Mouse (Mus musculus) c-Kit-negative CD71-positive TER-119-positive erythroid progenitor cells, embryonic 14.5 days (primary cell): ENCODE measurements around the gene 4931409K22Rik.

Experiments
- DNase-seq: peaks from one replicate; pipeline ENCODE4 v3.0.0-alpha.2; 2013; ENCODE audit warnings: low read depth, low spot score

Gene 4931409K22Rik

DNA sequence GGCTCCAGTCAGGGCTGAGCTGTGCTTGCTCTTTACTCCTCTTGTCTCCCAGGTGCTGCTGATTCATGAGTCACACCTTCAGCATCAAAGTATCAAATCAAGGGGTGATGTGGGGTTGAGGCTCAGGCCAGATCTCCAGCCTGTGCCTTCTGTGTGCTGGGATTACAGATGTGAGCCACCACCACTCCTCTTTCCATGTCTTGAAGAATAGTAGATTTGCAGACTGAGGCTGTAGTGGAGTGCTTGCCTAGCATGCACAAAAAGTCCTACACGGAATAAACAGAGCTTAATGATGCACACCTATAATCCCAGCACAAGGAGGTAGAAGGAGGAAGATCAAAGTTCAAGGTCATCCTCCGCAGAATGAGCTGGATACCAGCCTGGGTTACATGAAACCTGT is at the start of gene 4931409K22Rik:
Gene 4931409K22Rik, minus strand, starts transcription at position 101 of the 400 bp plus-strand sequence.
- DNase-seq: no peak

DNA sequence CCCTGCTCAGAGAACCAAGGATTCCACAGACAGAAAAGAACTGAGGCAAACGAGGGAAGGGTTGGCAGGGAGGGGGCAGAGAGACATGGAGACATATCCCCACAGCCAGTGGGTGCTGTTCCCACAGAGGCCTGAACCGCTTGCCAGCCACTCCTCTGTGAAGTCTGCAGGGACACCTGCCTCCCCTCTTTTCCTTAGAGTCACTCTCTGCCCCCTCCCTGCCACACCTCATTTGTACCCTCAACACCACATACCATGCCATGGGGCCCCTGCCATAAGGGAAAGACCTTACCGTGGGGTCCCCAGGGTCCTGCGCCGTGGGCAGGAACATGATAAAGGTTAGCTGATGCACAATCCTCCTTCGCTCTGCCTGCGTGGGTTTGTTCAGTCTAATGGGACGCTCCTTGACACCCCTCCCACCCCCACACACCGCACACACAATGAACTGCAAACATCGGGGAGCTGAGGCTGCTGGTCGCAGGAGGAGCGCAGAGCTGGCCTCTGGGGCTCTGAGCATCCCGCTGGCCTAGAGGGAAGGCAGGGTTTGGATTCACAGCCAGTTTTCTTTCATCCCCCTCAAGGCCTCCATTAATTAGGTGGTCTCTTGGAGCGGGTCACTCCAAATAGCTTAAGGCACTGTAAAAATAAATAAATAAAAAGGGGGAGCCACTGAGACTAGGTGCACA is 49.5 kb upstream of the 4931409K22Rik start:
- no peak for DNase-seq

DNA sequence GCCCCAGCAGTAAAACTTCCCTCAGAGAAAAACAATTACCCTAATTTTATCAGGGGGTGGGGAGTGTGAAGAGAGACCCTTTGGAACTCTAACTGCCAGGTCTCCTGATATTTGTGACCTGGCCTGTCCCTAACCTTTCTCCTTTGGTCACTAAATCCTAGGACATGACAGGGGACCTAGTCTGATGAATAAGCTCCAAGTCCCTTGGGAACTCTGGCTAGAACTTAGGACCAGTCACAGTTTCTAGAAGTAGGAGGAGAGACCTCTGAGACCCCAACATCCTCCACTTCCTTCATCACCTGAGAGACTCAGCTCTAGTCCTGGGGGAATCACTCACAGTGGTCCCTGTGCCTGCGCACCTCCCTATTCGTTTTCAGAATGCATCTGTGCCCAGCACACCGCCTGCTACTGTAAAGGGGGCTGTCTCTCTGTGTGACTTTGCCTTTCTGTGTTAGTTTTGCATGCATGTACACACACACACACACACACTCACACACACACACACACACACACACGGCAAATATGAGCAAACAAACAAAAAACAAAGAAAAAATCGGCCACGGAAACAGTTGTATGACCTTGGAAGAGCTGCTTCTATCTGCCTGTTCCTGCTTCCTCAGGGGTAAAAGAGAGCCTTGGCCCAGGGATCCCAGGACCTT is 48.8 kb upstream of the 4931409K22Rik start:
- no peak for DNase-seq

DNA sequence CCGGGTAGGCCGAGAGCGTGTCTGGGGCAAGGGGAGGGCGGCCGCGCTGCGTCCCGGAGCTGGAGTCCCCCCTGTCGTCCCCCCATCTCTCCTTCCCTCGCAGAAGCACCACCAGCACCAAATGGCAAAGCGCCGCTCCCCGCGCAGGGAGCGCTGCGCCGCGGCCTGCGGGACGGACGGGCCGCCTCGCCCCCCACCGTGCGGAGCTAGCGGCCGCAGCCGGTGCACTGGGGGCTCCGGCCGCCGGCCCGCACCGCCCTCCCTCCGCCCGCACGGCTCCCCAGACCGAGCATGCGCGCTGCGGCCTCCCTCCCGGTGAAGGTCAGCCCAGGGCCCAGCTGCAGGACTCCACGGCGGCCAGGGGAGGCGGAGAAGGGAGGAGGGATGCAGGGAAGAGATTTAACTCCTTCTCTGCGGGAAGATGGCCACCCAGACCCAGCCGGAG is 48.1 kb upstream of the 4931409K22Rik start:
- DNase-seq: no peak

DNA sequence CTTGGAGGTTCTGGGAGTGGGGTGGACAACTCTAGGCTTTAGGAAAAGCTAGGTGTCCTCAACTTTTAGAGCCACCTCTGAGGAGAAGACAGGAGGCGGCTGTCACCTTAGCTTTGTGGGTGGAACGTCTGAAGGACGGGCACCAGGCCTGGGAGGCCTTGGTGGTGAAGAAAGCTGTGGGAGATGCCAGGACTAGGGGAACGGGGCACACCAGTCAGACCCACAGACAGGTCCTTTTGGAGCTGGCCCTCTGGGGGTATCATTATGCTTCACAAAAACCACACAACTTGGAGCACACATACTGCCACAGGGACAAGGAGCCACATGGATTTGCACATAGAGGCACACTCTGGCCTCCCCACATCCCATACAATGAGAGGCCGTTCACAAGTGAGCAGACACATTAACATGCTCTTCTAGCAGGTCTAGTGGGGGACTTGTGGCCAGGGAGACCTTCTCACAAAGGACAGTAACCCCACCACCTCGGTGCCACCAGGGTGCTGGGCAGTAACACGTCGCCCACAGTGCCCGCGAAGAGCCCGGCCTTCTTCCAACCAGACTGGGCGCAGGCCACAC is 47.6 kb upstream of the 4931409K22Rik start:
- DNase-seq: no peak

DNA sequence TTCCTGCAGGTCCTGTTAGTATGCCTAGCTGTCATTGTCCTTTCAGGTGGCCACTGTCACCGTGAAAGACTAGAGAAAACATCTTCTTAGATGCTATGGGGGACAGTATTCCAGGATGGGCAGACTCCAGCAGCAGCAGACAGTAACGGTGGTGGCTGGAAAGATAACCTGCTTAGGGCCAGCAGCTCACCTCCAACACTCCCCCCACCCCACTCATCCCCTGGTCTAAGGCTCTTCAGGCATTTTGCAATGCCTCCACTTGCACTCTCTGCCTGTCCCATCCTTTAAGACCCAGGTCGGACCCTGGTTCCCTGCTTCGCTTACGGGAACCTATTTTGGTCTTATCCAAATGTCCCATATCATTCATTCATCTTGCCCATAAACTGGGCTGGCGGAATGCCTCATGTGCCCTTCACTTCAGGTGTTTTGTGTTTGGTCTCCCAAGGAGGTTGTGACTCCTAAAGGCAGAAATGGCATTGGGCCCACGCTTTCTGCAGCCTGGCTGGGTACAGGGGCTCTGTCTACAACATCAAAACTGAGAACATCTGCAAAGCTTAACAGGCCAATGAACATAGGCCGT is 46.9 kb upstream of the 4931409K22Rik start:
- DNase-seq: no peak

DNA sequence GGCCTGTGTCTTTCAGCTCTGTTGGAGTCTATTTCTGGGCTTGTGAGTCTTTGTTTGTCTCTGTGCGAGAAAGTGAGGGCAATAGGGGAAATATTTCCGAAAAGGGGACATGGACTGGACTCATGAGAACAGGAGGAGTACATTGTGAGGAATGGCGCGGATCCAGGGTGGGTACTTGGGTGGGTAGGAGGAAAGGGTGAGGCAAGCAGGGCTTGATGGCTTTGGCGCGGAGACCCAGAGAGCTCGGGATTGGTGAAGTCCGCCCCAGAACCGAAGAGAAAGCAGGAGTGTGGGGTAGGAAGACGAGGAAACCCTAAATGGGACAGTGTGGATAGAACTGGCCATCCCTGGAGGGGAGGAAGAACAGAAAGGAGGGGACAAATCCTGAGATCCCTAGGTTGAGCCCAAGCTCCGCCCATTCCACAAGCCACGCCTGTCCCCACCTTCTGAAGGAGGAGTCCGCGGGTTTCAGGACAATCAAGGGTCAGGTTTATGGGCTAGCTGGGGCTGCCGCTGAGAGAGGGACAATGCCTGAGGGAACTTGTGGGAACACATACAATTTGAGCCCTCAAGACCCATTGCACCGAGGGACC is 46.2 kb upstream of the 4931409K22Rik start:
- DNase-seq: no peak

DNA sequence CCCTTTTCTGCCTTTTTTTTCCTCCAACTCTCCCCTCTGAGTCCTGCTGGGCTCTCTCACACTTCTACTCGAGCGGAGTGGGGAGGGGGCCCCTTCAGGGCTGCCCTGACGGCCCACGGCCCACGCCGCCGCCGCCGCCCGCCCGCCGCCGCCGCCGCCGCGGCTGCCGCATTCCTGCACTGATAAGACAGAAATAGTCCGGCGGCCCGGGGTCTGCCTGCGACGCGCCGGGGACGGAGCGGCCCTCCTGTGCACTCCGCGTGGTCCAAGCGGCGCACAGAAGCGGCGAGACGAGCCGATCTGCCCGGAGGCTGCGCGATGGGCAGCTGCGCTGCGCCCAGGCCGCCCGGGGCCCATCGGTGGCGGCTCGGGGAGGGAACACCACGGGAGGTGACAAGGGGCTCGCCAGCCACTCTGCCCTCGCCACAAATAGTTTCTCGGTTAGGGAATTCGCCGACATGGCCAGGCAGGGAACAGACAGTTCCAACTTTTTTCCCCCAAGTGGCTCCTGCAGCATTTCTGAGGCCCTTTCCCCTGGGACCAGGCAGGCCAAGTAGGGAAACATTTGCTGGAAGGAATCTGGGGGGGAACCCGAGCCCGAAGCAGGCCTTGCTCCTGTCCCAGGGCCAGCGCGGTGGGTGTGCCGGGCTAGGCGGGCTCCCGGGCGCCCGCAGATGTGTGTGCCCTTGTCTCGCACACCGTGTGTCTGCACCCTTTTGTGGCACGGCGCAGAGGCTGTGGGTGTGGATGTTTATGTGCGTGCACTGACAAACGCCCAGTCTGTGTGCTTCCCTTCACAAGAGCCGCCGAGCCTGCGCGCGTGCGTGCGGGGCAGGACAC is 45.5 kb upstream of the 4931409K22Rik start:
- no peak for DNase-seq

DNA sequence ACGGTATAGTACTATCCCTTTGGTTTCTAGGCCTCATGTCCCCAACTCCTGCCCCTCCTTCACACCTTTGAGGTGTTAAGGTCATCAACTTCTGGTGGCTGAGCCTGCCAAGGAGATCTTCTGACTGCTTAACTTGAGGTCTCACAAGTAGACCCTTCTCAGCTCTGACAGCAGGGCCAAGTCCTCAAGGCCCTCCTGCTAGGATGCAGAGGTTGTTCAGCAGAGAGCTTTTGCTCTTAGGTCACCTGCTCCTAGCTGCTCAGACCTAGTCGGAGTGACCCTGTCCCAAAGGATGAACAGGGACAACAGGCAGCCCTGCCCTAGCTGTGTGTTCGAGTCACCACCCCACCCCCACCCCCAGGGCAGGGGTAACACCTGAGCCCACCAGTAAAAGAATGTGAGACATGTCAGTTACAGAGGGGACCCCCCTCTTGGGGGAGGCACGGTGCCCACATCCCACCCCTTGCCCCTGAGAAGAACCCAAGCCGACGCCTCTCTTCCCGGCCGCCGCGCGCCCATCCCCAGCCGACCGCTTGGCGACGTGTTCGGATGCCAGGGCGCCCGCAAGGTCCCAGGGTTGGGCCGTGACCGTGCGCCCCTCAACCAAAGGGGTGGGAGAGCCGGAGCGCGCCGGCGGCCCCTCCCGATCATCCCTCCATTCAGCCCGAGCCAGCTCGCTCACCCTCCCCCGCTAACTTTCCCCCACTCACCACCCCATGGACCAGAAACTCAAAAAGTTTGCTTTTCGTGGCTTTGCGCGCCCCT is 44.6 kb upstream of the 4931409K22Rik start:
- no peak for DNase-seq

DNA sequence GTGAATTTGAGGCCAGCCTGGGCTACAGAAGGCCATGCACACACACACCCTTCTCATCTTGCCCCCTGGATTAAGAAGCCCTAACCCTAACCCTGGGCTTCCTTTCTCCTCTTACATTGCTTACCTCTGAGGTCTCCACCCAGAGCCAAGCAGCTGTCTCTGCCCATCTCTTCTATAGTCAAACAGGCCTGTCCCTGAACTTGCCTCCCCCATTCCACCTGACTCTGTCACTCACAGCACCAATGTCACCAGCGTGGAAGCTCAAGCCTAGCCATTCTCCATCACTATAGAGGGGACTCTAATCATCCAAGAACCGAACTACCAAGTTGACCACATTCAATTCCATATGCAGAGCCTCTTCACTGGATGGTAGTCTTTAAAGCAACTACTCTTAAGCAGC is 43.6 kb upstream of the 4931409K22Rik start:
- no peak for DNase-seq

DNA sequence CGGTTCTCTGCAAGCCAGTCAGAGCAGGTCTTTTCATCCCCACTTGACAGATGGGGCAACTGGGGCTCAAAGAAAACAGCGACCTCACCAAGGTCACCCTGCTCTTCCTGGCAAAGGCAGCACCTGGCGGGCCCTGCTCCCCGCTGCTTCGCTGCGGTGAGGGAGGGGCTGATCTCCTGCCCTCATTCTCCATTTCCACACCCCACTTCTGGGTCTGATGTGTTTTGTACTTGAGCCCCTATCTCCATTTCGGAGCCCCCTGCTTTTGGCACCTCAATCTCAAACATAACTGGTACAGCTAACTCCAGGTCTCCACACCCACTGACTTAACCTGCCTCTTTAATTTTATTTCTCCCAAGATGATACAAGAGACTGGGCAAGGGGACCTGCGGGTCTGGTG is 42.5 kb upstream of the 4931409K22Rik start:
- no peak for DNase-seq

DNA sequence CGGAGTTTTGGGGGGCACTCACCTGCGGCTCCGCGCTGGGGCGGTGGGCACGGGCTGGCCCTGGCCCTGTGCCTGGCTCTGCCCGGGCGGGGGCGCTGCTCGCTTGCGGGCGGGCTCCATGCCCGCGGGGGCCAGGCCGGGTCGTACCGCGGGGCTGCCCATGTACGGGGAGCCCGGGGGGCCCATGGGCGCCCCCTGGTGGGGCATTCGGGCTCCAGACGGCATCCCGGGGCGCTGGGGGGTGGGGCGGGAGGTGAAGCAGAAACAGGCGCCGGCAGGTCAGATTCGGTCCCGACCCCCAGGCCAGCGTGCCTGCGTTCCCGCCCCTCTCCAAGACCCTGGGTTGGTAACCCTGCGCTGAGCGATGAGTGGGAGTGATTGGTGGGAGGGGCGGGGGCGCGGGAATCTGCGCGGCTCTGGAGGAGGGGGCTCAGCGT is 42.0 kb upstream of the 4931409K22Rik start:
- no peak for DNase-seq

DNA sequence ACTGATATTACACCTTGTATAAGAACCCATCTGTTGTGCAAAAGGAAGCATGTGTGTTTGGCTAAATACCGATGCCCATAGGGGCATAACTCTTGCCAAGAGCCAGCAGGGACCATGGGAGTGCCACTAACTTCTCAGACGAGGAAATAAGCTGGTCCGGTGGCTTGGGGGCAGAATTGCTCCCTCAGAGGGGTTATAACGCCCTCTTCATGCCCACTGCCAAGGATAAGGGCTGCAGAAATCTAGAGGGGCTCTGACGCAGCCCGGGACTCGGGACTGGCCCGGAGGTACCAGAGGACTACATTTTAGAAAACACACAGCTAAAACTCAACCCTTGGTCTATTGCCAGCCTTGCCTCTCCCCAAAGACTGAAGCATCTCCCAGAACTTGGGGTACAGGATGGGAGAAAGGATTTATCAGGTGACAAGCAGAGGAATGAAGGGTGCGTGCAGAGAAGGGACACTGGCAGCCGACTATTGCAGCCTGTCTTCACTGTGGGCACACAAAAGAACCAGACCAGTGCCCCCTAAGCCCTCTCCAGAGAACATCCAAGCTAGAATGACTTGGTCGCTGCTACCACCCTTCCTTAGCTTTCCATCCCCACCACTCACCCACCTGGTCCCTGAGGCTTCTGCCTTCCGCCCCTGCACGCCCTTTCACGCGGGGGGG is 41.4 kb upstream of the 4931409K22Rik start:
- no peak for DNase-seq

DNA sequence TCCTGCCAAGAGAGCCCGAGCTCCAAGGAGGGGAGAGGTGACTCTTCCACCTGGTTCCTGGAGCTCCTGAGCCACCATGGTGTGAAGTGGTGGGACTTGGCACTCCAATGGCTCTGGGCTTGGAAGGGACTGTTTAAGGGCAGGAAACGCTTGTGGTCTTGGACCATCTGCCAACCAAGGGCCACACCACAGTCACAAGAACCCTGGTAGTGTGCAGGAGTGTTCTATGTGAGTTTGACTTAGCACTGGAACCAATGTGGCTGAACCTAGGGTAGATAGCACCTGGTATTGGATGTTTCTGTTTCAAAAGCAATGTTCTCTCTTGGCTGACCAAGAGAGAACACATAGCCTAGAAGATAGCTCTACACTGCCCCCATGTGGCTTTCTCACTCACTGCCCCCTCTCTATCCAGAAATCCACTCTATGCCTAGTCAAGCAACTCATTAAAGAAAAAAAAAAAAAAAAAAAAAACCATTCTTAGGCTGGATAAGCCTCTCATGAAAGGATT is 40.7 kb upstream of the 4931409K22Rik start:
- DNase-seq: no peak

DNA sequence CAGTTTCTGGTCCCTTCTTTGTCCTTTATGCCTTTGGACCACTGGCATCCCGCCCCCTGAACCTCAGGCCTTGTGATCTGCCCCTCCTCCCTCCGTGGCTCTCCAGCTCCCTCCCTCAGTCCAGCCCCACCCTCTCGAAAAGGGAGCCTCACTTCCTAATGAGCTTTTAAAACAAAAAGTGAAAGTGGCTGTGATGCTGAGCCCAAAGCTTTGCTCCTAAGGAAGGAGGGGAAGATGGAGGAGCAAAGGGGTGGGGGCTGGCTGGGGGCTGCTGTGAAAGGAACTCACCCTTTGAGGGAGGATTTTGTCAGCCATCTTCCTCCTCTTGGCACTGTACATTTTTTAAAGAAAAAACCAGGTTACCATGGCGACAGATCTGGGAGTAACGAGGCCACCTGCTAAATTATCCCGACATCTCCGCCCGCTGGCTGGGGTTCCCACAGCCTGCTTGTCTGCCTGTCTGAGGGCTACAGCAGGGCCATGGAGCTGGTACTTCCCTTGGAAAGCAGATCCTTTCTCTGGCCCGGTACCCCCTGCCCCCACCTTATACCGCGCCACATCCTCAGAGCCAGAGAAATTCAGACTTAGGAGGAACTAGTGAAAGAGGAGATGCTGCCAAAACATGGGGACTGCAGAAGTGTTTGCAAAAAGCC is 40.0 kb upstream of the 4931409K22Rik start:
- DNase-seq: no peak

DNA sequence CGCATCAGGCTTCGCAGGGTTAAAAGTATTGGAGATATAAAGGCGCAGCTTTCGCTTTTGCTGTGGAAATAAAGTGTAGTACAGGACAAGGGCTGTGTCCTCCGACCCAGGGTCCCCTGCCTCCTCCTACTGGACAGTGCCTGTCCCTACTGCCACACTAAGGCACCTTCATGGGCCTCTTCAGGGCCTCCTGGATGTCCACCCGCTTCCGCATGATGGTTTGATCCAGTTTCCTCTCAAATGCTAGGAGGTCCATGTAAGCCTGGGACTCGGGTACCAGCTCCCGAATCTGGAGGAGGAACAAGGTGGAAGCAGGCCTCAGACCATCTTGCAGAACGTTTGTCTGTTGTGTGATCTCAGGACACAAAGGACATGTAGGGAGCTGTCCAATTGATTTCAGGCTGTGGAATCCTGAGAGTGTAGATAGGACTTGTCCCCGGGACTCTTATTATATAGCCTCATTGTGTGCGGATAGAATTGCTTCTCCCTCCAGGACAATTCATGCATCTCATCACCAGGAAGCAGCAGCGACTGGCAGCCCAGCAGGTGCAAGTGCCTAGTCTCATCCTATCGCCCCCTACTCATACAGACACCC is 39.3 kb upstream of the 4931409K22Rik start:
- no peak for DNase-seq

DNA sequence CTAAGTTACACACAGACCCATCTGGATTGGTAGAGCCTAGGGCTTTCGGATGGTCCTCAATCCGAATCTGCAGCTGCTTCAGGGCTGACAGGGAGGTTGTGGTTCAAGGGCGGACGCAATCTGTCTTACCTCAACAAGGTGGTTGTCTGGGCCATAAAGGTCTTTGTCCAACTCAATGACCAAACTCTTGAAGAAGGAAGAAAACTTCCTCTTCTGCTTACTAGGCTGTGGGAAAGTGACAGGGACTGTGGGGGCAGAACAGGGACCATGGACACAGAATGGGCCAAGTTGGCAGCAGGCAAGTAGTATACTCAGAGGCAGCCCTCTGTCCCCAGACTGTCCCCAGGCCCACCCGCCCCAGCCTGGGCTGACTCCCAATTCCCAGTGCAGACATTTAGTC is 38.7 kb upstream of the 4931409K22Rik start:
- DNase-seq: no peak

DNA sequence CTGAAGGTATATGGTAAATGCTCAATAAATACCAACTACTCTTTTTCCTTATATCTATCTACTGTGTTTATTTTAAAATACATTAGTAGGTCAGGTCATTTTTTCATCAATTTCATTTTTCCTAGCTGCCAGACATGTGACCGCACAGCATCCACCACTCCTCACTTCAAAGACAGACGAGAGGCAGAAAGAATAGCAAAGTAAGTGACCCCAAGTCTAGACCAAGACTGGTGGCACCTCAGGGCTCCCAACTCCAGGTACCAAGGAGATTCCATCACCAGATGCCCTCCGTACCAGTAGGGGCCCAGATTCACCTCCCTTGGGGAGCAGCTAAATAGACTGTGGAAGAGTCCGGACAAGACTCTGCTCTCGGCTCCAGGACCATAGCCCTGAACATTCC is 37.7 kb upstream of the 4931409K22Rik start:
- DNase-seq: no peak

DNA sequence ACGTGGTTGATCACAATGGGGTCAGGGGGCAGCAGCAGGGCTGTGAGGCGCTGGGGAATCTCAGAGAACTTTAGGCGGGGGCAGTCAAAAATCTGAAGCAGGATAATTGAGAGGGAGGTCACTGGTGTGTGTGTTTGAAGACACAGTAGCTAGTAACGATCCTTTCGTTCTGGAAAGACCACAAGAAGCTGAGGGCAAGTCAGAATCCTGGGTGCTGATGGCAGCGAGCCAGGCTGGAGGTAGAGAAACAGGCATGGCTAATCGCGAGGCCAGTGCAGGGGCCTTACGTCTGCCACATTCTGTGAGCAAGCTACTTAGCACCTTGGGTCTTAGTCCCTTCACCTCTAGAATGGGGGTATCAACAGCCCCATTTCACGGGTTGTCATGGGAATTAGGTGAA is 37.3 kb upstream of the 4931409K22Rik start:
- no peak for DNase-seq
